Mouse (Mus musculus) heart, postnatal 0 days (tissue): Measurements from ENCODE around the gene Bmp8a. TPM values are rescaled to one million over a fixed set of nuclear protein-coding genes. Genes with fewer than 3 reads are reported as not detected.
A peak's percentile ranks its signal among the peaks of the same experiment; 100 is the strongest.
"Not testable (repeated sequence)": the region's sequence is repeated elsewhere in the genome, so short reads cannot be mapped to it uniquely, and the experiment has no call there.

ENCODE experiments used
- ATAC-seq: fragments of 200-750 bp; cut with Nextera tagmentation; 2 replicates; pipeline ENCODE4 v1.8.0; 2017; ENCODE audit warnings: low read depth, moderate number of reproducible peaks, moderate library complexity; ENCODE audit not compliant: insufficient read depth
- DNase-seq: peaks from one replicate; pipeline ENCODE4 v3.0.0-alpha.2; 2016; ENCODE audit warnings: low spot score
- H3K27ac ChIP-seq: fragments of 300-500 bp; sonication (generic); 2 replicates; pipeline ENCODE4 v1.5.1; 2014; ENCODE audit warnings: low read depth, mild to moderate bottlenecking
- H3K27me3 ChIP-seq: fragments of 300-500 bp; sonication (generic); 2 replicates; pipeline ENCODE4 v1.6.1; 2014; ENCODE audit warnings: low read length, mixed read lengths; ENCODE audit not compliant: control insufficient read depth, insufficient read depth
- H3K36me3 ChIP-seq: fragments of 300-500 bp; sonication (generic); replicated peaks from 2 replicates; pipeline ENCODE4 v1.6.1; 2014; ENCODE audit warnings: low read length, mixed read lengths; ENCODE audit not compliant: control insufficient read depth, insufficient read depth
- H3K4me1 ChIP-seq: fragments of 300-500 bp; sonication (generic); 2 replicates; pipeline ENCODE4 v1.6.1; 2014; ENCODE audit warnings: antibody characterized with exemption; ENCODE audit not compliant: control insufficient read depth, insufficient read depth
- H3K4me2 ChIP-seq: fragments of 300-500 bp; sonication (generic); 2 replicates; pipeline ENCODE4 v1.6.1; 2014; ENCODE audit warnings: low read depth, mild to moderate bottlenecking, low read length, moderate library complexity
- H3K4me3 ChIP-seq: fragments of 300-500 bp; sonication (generic); 2 replicates; pipeline ENCODE4 v1.5.1; 2014; ENCODE audit warnings: low read depth, low read length
- H3K9ac ChIP-seq: fragments of 300-500 bp; sonication (generic); replicated peaks from 2 replicates; pipeline ENCODE4 v1.6.1; 2014; ENCODE audit warnings: low read depth, low read length, mixed read lengths
- H3K9me3 ChIP-seq: fragments of 300-500 bp; sonication (generic); replicated peaks from 2 replicates; pipeline ENCODE4 v1.6.1; 2016; ENCODE audit warnings: low read length; ENCODE audit not compliant: control insufficient read depth
- CTCF ChIP-seq: IDR thresholded peaks from 2 replicates; pipeline ENCODE4 v1.5.1; 2016; ENCODE audit warnings: antibody characterized with exemption, control low read depth, low read depth
- EP300 ChIP-seq: IDR thresholded peaks from 2 replicates; pipeline ENCODE4 v1.6.1; 2016; ENCODE audit warnings: antibody characterized with exemption, low read depth
- WGBS: fragments of 180-500 bp; shearing (Covaris S2); extraction: QIAGEN DNeasy Blood & Tissue Kit; methylation state at CpG from one replicate; pipeline ENCODE4 v1.1.7; 2014; 5-methylcytosine and 5-hydroxymethylcytosine counted together
- polyA plus RNA-seq: library from polyadenylated mRNA; unstranded; fragments of >200 nt; fragmentation: Nextera tagmentation; extraction: Ambion mirVana; gene quantifications from 2 replicates; pipeline ENCODE4 v1.2.1, GENCODE M21; 2015
- total RNA-seq: library from RNA; depleted of rRNA; stranded (reverse); fragments of >200 nt; gene quantifications from 2 replicates; pipeline ENCODE4 v1.2.3, GENCODE M21; 2014; ENCODE audit warnings: low replicate concordance

The Bmp8a gene
- total and polyA plus RNA-seq, 2 experiments from 2014 or later: not detected

GRCm38 (mm10) chr4:123284731-123285624, 58.1 kb downstream of the Bmp8a start:
- Histone ChIP-seq H3K9ac (peak overlapping the region; percentile 54), H3K36me3 (peaks cover 33% of the 10 kb centered on the region), H3K27ac (peak overlapping the region; percentile 93), H3K27me3 (no peaks in the 10 kb centered on the region), H3K9me3 (no peaks in the 10 kb centered on the region), H3K4me3 (peak overlapping the region; percentile 51), H3K4me1 (peaks cover 29% of the 10 kb centered on the region), H3K4me2 (peak overlapping the region; percentile 73)
- 40% methylated on average over 6 of the region's 6 CpGs for WGBS
- peak; percentile 59 for DNase-seq
- no peak for TF ChIP-seq CTCF
- no peak for TF ChIP-seq EP300
- ATAC-seq: no peak

- Histone ChIP-seq H3K4me1 (peaks cover 29% of the 10 kb centered on the region), H3K36me3 (peaks cover 20% of the 10 kb centered on the region), H3K4me2 (peak overlapping the region; percentile 73), H3K4me3 (peak overlapping the region; percentile 51), H3K27ac (peak overlapping the region; percentile 93), H3K9ac (peak overlapping the region; percentile 54)
- peak; percentile 56 for DNase-seq
- H3K27me3 ChIP-seq, H3K9me3 ChIP-seq: not testable (repeated sequence)
- ATAC-seq: peak; percentile 42
- 0% methylated on average over 12 of the region's 15 CpGs for WGBS
These were observed 59.4 kb downstream of the Bmp8a start for GRCm38 (mm10) chr4:123283675-123284064.

- Histone ChIP-seq H3K27ac (peak overlapping the region; percentile 93), H3K9ac (peak overlapping the region; percentile 54; the same call in 1 of the 2 replicates), H3K4me1 (peaks cover 29% of the 10 kb centered on the region), H3K4me2 (peak overlapping the region; percentile 73), H3K4me3 (peak overlapping the region; percentile 51), H3K36me3 (peaks cover 14% of the 10 kb centered on the region)
- DNase-seq, H3K9me3 ChIP-seq, H3K27me3 ChIP-seq: not testable (repeated sequence)
- 1% methylated on average over 36 of the region's 55 CpGs for WGBS
- peak; percentile 44 for ATAC-seq
These were observed 60.0 kb downstream of the Bmp8a start for GRCm38 (mm10) chr4:123282915-123283674.

- 1% methylated on average over 25 of the region's 25 CpGs for WGBS
- no peaks in the 10 kb centered on the region for H3K9me3 ChIP-seq
- TF ChIP-seq EP300: peak; percentile 72
- peak; percentile 89 for TF ChIP-seq CTCF
- H3K4me3 ChIP-seq: peak overlapping the region; percentile 51
- no peaks in the 10 kb centered on the region for H3K27me3 ChIP-seq
- peak overlapping the region; percentile 73 for H3K4me2 ChIP-seq
- peaks cover 8% of the 10 kb centered on the region for H3K36me3 ChIP-seq
- peak; percentile 90 for DNase-seq
- ATAC-seq: peak; percentile 94
- H3K4me1 ChIP-seq: peaks cover 29% of the 10 kb centered on the region
- peak overlapping the region; percentile 93 for H3K27ac ChIP-seq
- H3K9ac ChIP-seq: peak overlapping the region; percentile 54; the same call in 1 of the 2 replicates
These were observed 60.6 kb downstream of the Bmp8a start for GRCm38 (mm10) chr4:123282500-123282899.

- H3K4me3 ChIP-seq: no peak overlapping the region
- no peaks in the 10 kb centered on the region for H3K27me3 ChIP-seq
- H3K9ac ChIP-seq: no peak overlapping the region
- WGBS: 54% methylated on average over 3 of the region's 3 CpGs
- TF ChIP-seq EP300: no peak
- TF ChIP-seq CTCF: no peak
- no peak overlapping the region for H3K4me2 ChIP-seq
- peaks cover 14% of the 10 kb centered on the region; the same call in 1 of the 2 replicates for H3K4me1 ChIP-seq
- H3K36me3 ChIP-seq: no peaks in the 10 kb centered on the region
- H3K9me3 ChIP-seq: no peaks in the 10 kb centered on the region
- DNase-seq (no peak), ATAC-seq (no peak)
- no peak overlapping the region for H3K27ac ChIP-seq
These were observed 62.9 kb downstream of the Bmp8a start for GRCm38 (mm10) chr4:123280117-123280516.
